Mouse (Mus musculus) brain, embryonic 14.5 days (tissue): ENCODE results near the gene Amz1.

Experiments
- CTCF ChIP-seq: fragments of 200-500 bp; IDR thresholded peaks from 2 replicates; pipeline ENCODE4 v1.5.1; 2012; ENCODE audit warnings: inconsistent platforms, mild to moderate bottlenecking, moderate library complexity, borderline replicate concordance; ENCODE audit not compliant: insufficient read depth, insufficient read length; ENCODE audit errors: extremely low read depth
- POLR2A ChIP-seq: fragments of 200-500 bp; IDR thresholded peaks from 2 replicates; pipeline ENCODE4 v1.6.1; 2012; ENCODE audit warnings: mild to moderate bottlenecking, inconsistent platforms, borderline replicate concordance; ENCODE audit not compliant: poor library complexity, insufficient read depth, insufficient read length, severe bottlenecking; ENCODE audit errors: extremely low read depth

GRCm38 (mm10) chr5:140731040-140731797, 7.3 kb downstream of the Amz1 start:
- TF ChIP-seq POLR2A, result no peak
- no peak for TF ChIP-seq CTCF
